Mouse (Mus musculus) myocyte (in vitro differentiated cells): ENCODE data around the gene Olfr1054.

Source experiments
- CEBPB ChIP-seq: IDR thresholded peaks from 2 replicates; pipeline ENCODE4 v1.6.1; 2011; ENCODE audit warnings: mild to moderate bottlenecking, moderate library complexity; ENCODE audit not compliant: poor library complexity, insufficient read depth, severe bottlenecking
- E2F4 ChIP-seq: IDR thresholded peaks from one replicate; pipeline ENCODE4 v1.6.1; 2011; ENCODE audit warnings: mild to moderate bottlenecking, control low read depth, moderate library complexity; ENCODE audit not compliant: insufficient read depth
- MAX ChIP-seq: IDR thresholded peaks from one replicate; pipeline ENCODE4 v1.6.1; 2011; ENCODE audit warnings: low read depth, mild to moderate bottlenecking, control low read depth
- MYOD1 ChIP-seq, 3 experiments: IDR thresholded peaks; one replicate each; pipeline ENCODE4 v1.6.1; 2011; ENCODE audit warnings: control low read depth in 2 of 3, low read depth in 2 of 3, mild to moderate bottlenecking in 2 of 3, moderate library complexity in 1 of 3; ENCODE audit not compliant: insufficient read length in 2 of 3, control insufficient read depth in 1 of 3
- MYOG ChIP-seq, 3 experiments: IDR thresholded peaks; one replicate each; pipeline ENCODE4 v1.6.1; 2011; ENCODE audit warnings: control low read depth in 2 of 3, low read depth in 2 of 3, mild to moderate bottlenecking in 2 of 3; ENCODE audit not compliant: insufficient read length in 2 of 3, control insufficient read depth in 1 of 3, insufficient read depth in 1 of 3
- POLR2A ChIP-seq: IDR thresholded peaks from one replicate; pipeline ENCODE4 v1.6.1; 2011; ENCODE audit warnings: low read depth, mild to moderate bottlenecking, control low read depth, moderate library complexity; ENCODE audit not compliant: insufficient read length
- POLR2AphosphoS2 ChIP-seq: IDR thresholded peaks from one replicate; pipeline ENCODE4 v1.6.1; 2011; ENCODE audit warnings: low read depth, control low read depth; ENCODE audit not compliant: insufficient read length
- REST ChIP-seq: IDR thresholded peaks from one replicate; pipeline ENCODE4 v1.6.1; 2011; ENCODE audit warnings: mild to moderate bottlenecking, control low read depth, moderate library complexity; ENCODE audit not compliant: insufficient read depth, insufficient read length
- SRF ChIP-seq: IDR thresholded peaks from one replicate; pipeline ENCODE4 v1.6.1; 2011; ENCODE audit warnings: low read depth; ENCODE audit not compliant: control insufficient read depth, insufficient read length
- TCF12 ChIP-seq: IDR thresholded peaks from one replicate; pipeline ENCODE4 v1.6.1; 2011; ENCODE audit warnings: mild to moderate bottlenecking, control low read depth; ENCODE audit not compliant: poor library complexity, insufficient read depth, severe bottlenecking
- TCF3 ChIP-seq: IDR thresholded peaks from one replicate; pipeline ENCODE4 v1.6.1; 2011; ENCODE audit warnings: low read depth, control low read depth; ENCODE audit not compliant: insufficient read length
- USF1 ChIP-seq: IDR thresholded peaks from one replicate; pipeline ENCODE4 v1.6.1; 2011; ENCODE audit warnings: low read depth, mild to moderate bottlenecking, control low read depth, moderate library complexity

GRCm38 (mm10) chr2:86335333-86335732 lies at the start of gene Olfr1054:
- TF ChIP-seq POLR2A (no peak), TCF3 (no peak), MAX (no peak), USF1 (no peak), MYOD1 (IDR thresholded peaks at IDR 0.05; ENCODE audit: control insufficient read depth in 1 of 3, insufficient read length in 2 of 3, low read depth in 2 of 3) (no peak), TCF12 (no peak), POLR2AphosphoS2 (no peak), SRF (no peak), CEBPB (no peak), E2F4 (no peak), REST (no peak), MYOG (IDR thresholded peaks at IDR 0.05; ENCODE audit: control insufficient read depth in 1 of 3, insufficient read depth in 1 of 3, insufficient read length in 2 of 3, low read depth in 2 of 3) (no peak)
